ENCODE assay signal across 9 mouse cellular contexts in genomic region chr14:27102720-27103119, GRCm38 (mm10). TPM values are rescaled to one million over a fixed set of nuclear protein-coding genes. Genes with fewer than 3 reads are reported as not detected.
DNase-seq lines count a peak whose midpoint lies in the region; ATAC-seq and TF ChIP-seq lines count a peak whose summit lies in the region.
"Had no signal": no experiment of that assay in that cellular context is flagged by ENCODE, and none has a peak within 500 bp of the region (broad histone marks: within the 10 kb centered on the region; RNA-seq: fewer than 3 reads in every experiment).

No protein-coding gene starts in this region.

- TF ChIP-seq POLR2A in ES-Bruce4 (IDR thresholded peaks at IDR 0.05; ENCODE audit: insufficient read depth, low read length), result no peak

- H3K9ac ChIP-seq in hindbrain, embryonic 15.5 days, result no peak overlapping the region
- H3K9ac ChIP-seq in ES-Bruce4 (ENCODE audit: low read depth, poor library complexity, severe bottlenecking), result no peak overlapping the region
- no peak overlapping the region for H3K9ac ChIP-seq in intestine, embryonic 16.5 days (ENCODE audit: low read depth, low read length)
- H3K9ac ChIP-seq in limb, embryonic 15.5 days, result no peak overlapping the region
- H3K9ac ChIP-seq: midbrain, embryonic 15.5 days had no signal

- H3K4me1 ChIP-seq in hindbrain, embryonic 15.5 days (replicated peaks), result peaks cover 4% of the 10 kb centered on the region
- peaks cover 9% of the 10 kb centered on the region for H3K4me1 ChIP-seq in hindbrain, embryonic 10.5 days (replicated peaks)
- peaks cover 2% of the 10 kb centered on the region for H3K4me1 ChIP-seq in ES-Bruce4 (ENCODE audit: control insufficient read depth, insufficient read depth, low read length)
- H3K4me1 ChIP-seq in intestine, embryonic 16.5 days (ENCODE audit: control insufficient read depth, insufficient read depth, low read length), result no peaks in the 10 kb centered on the region
- peaks cover 25% of the 10 kb centered on the region for H3K4me1 ChIP-seq in limb, embryonic 15.5 days

- no peak for ATAC-seq in hindbrain, embryonic 15.5 days (ENCODE audit: low FRiP score, low read depth)
- ATAC-seq in intestine, embryonic 16.5 days, result 0 out of 2 replicates have a peak, but pooled peaks have one; percentile 50
- peak; percentile 37; the same call in 1 of the 2 replicates for ATAC-seq in limb, embryonic 15.5 days (ENCODE audit: insufficient number of reproducible peaks, low FRiP score, low TSS enrichment, low read depth)
- ATAC-seq: midbrain, embryonic 15.5 days had no signal

- TF ChIP-seq CTCF in ES-Bruce4 (IDR thresholded peaks at IDR 0.05; ENCODE audit: low read depth, low read length), result no peak

- H3K27me3 ChIP-seq in hindbrain, embryonic 15.5 days, result no peaks in the 10 kb centered on the region
- H3K27me3 ChIP-seq in hindbrain, embryonic 10.5 days (ENCODE audit: insufficient read depth, poor library complexity, severe bottlenecking), result no peaks in the 10 kb centered on the region
- no peaks in the 10 kb centered on the region for H3K27me3 ChIP-seq in ES-Bruce4 (ENCODE audit: control insufficient read depth, insufficient read depth, low read length, poor library complexity, severe bottlenecking)
- no peaks in the 10 kb centered on the region for H3K27me3 ChIP-seq in intestine, embryonic 16.5 days (replicated peaks; ENCODE audit: control insufficient read depth, insufficient read depth, low read length)
- no peaks in the 10 kb centered on the region for H3K27me3 ChIP-seq in limb, embryonic 15.5 days
- H3K27me3 ChIP-seq: midbrain, embryonic 15.5 days had no signal

- H3K27ac ChIP-seq in hindbrain, embryonic 15.5 days (replicated peaks), result peak overlapping the region; percentile 58; the same call in 1 of the 2 replicates
- no peak overlapping the region for H3K27ac ChIP-seq in hindbrain, embryonic 10.5 days
- no peak overlapping the region for H3K27ac ChIP-seq in ES-Bruce4 (ENCODE audit: insufficient read depth, low read length)
- H3K27ac ChIP-seq in intestine, embryonic 16.5 days (ENCODE audit: low read length), result 0 out of 2 replicates have a peak overlapping the region, but pooled peaks have one; percentile 6
- H3K27ac ChIP-seq in limb, embryonic 15.5 days, result peak overlapping the region; percentile 66
- H3K27ac ChIP-seq: midbrain, embryonic 15.5 days had no signal

- DNase-seq in hindbrain, embryonic 10.5 days (ENCODE audit: low spot score), result no peak
- DNase-seq in spleen, postnatal 36 days (ENCODE audit: low spot score in 2 of 2), result no peak
- no peak for DNase-seq in adrenal gland, postnatal 4 days (ENCODE audit: low spot score in 2 of 2)
- DNase-seq: lung, adult 18-20 months had no signal

- no peak overlapping the region for H3K4me2 ChIP-seq in hindbrain, embryonic 15.5 days
- H3K4me2 ChIP-seq in intestine, embryonic 16.5 days (ENCODE audit: low read depth, low read length), result no peak overlapping the region
- H3K4me2 ChIP-seq in limb, embryonic 15.5 days, result no peak overlapping the region
- H3K4me2 ChIP-seq: midbrain, embryonic 15.5 days had no signal

- 53% methylated on average over 6 of the region's 6 CpGs for WGBS in hindbrain, embryonic 15.5 days
- WGBS in hindbrain, embryonic 10.5 days, result 76% methylated on average over 6 of the region's 6 CpGs
- 66% methylated on average over 6 of the region's 6 CpGs for WGBS in intestine, embryonic 16.5 days
- WGBS in limb, embryonic 15.5 days, result 58% methylated on average over 6 of the region's 6 CpGs

- no peaks in the 10 kb centered on the region; the same call in 1 of the 2 replicates for H3K36me3 ChIP-seq in hindbrain, embryonic 15.5 days
- H3K36me3 ChIP-seq in hindbrain, embryonic 10.5 days, result peaks cover 92% of the 10 kb centered on the region
- peaks cover 33% of the 10 kb centered on the region for H3K36me3 ChIP-seq in ES-Bruce4 (ENCODE audit: control insufficient read depth, insufficient read depth, low read length, poor library complexity, severe bottlenecking)
- no peaks in the 10 kb centered on the region for H3K36me3 ChIP-seq in intestine, embryonic 16.5 days (ENCODE audit: control insufficient read depth, insufficient read depth, low read length)
- peaks cover 39% of the 10 kb centered on the region for H3K36me3 ChIP-seq in limb, embryonic 15.5 days
- H3K36me3 ChIP-seq: midbrain, embryonic 15.5 days had no signal

- H3K9me3 ChIP-seq in hindbrain, embryonic 15.5 days, result no peaks in the 10 kb centered on the region
- no peaks in the 10 kb centered on the region for H3K9me3 ChIP-seq in hindbrain, embryonic 10.5 days
- H3K9me3 ChIP-seq in ES-Bruce4 (replicated peaks; ENCODE audit: control insufficient read depth, insufficient read depth, low read length, poor library complexity, severe bottlenecking), result no peaks in the 10 kb centered on the region
- no peaks in the 10 kb centered on the region for H3K9me3 ChIP-seq in intestine, embryonic 16.5 days (ENCODE audit: control insufficient read depth, low read length)
- H3K9me3 ChIP-seq in limb, embryonic 15.5 days, result no peaks in the 10 kb centered on the region
- H3K9me3 ChIP-seq: midbrain, embryonic 15.5 days had no signal

- TF ChIP-seq EP300 in ES-Bruce4 (IDR thresholded peaks at IDR 0.05; ENCODE audit: insufficient read depth, low read depth, low read length), result 0 out of 2 replicates have a peak, but pooled peaks have one; percentile 8

- H3K4me3 ChIP-seq in hindbrain, embryonic 15.5 days, result no peak overlapping the region
- H3K4me3 ChIP-seq in hindbrain, embryonic 10.5 days, result no peak overlapping the region
- no peak overlapping the region for H3K4me3 ChIP-seq in ES-Bruce4 (ENCODE audit: low read depth, low read length)
- no peak overlapping the region for H3K4me3 ChIP-seq in intestine, embryonic 16.5 days (ENCODE audit: low read length)
- no peak overlapping the region for H3K4me3 ChIP-seq in limb, embryonic 15.5 days
- H3K4me3 ChIP-seq: midbrain, embryonic 15.5 days had no signal

RNA-seq across cellular contexts. Expression of gene Arhgef3, which starts 12.0 kb away (rescaled TPM):
- polyA plus RNA-seq in hindbrain, embryonic 15.5 days (2015; fragmentation: Nextera tagmentation; extraction: Ambion mirVana), result 11.0 and 12.7 TPM in 2 replicates
- polyA plus RNA-seq in hindbrain, embryonic 10.5 days (2016; fragmentation: Nextera tagmentation; extraction: Ambion mirVana), result 2.5 and 3.6 TPM in 2 replicates
- polyA plus RNA-seq in ES-Bruce4 (2011; ENCODE audit: insufficient read depth, insufficient read length, low read depth, missing spikeins), result 2.2 and 2.6 TPM in 2 replicates
- 12.0 and 13.0 TPM in 2 replicates for polyA plus RNA-seq in intestine, embryonic 16.5 days (2015; fragmentation: Nextera tagmentation; extraction: Ambion mirVana)
- polyA plus RNA-seq in limb, embryonic 15.5 days (2015; fragmentation: Nextera tagmentation; extraction: Ambion mirVana), result 19.7 and 19.9 TPM in 2 replicates
- total RNA-seq in adrenal gland, postnatal 4 days (2021), result 10 to 100 TPM; 55.8 to 56.3 TPM

Comparison
In these comparisons a context has a peak if more than half of its experiments do, and no peak if none do; other contexts are left out.
1. H3K27ac ChIP-seq: peak in hindbrain, embryonic 15.5 days (single experiment), intestine, embryonic 16.5 days (single experiment) and limb, embryonic 15.5 days (single experiment); none in hindbrain, embryonic 10.5 days (single experiment) and ES-Bruce4 (single experiment).